Mouse (Mus musculus) CH12.LX (cell line): ENCODE measurements around the gene Ticrr. TPM values are rescaled to one million over a fixed set of nuclear protein-coding genes. Genes with fewer than 3 reads are reported as not detected.

Experiments
- DNase-seq: peaks from one replicate; pipeline ENCODE4 v3.0.0-alpha.2; 2013; ENCODE audit errors: extremely low read depth
- H3K27ac ChIP-seq: 2 replicates; pipeline ENCODE4 v1.5.1; 2012; ENCODE audit warnings: low read depth, mild to moderate bottlenecking, control low read depth, moderate library complexity; ENCODE audit not compliant: insufficient read depth
- H3K27me3 ChIP-seq: replicated peaks from 2 replicates; pipeline ENCODE3; 2012; ENCODE audit warnings: inconsistent platforms
- H3K36me3 ChIP-seq, 2 experiments: replicated peaks in 1 of 2; 2 replicates each; pipeline versions ENCODE3 to v1.6.1; 2012; ENCODE audit warnings: inconsistent platforms in 1 of 2, low read length in 1 of 2, mild to moderate bottlenecking in 1 of 2, mixed read lengths in 1 of 2, moderate library complexity in 1 of 2; ENCODE audit not compliant: control insufficient read depth in 1 of 2, insufficient read depth in 1 of 2
- H3K4me1 ChIP-seq, 2 experiments: 2 replicates each; pipeline ENCODE4 v1.6.1; 2012; ENCODE audit warnings: inconsistent platforms in 1 of 2, moderate library complexity in 1 of 2; ENCODE audit not compliant: insufficient read depth in 2 of 2, control insufficient read depth in 1 of 2
- H3K4me2 ChIP-seq: 2 replicates; pipeline ENCODE4 v1.6.1; 2012; ENCODE audit warnings: low read depth, mild to moderate bottlenecking, control low read depth; ENCODE audit not compliant: poor library complexity, insufficient read depth, severe bottlenecking
- H3K4me3 ChIP-seq, 3 experiments: fragments of 150-350 bp in 1 of 3; sonication (generic) in 1 of 3; replicated peaks in 1 of 3; 2 replicates each; pipeline versions ENCODE3 to v1.5.1; 2011 to 2012; ENCODE audit warnings: low read depth in 2 of 3, low read length in 2 of 3, mild to moderate bottlenecking in 2 of 3, moderate library complexity in 2 of 3, control low read depth in 1 of 3, improper control_type of control experiment in 1 of 3, inconsistent platforms in 1 of 3, mixed read lengths in 1 of 3; ENCODE audit not compliant: poor library complexity in 1 of 3
- H3K79me2 ChIP-seq: replicated peaks from 2 replicates; pipeline ENCODE4 v1.6.1; 2012; ENCODE audit warnings: mild to moderate bottlenecking, moderate library complexity; ENCODE audit not compliant: control insufficient read depth, poor library complexity, insufficient read depth, severe bottlenecking; ENCODE audit errors: extremely low read depth
- H3K9ac ChIP-seq: 2 replicates; pipeline ENCODE4 v1.6.1; 2012; ENCODE audit warnings: low read depth, mild to moderate bottlenecking, control low read depth, moderate library complexity; ENCODE audit not compliant: insufficient read depth
- H3K9me3 ChIP-seq: replicated peaks from 2 replicates; pipeline ENCODE3; 2012; ENCODE audit warnings: low read length, inconsistent platforms, mixed read lengths
- BHLHE40 ChIP-seq: IDR thresholded peaks from 2 replicates; pipeline ENCODE4 v1.6.1; 2011; ENCODE audit warnings: mild to moderate bottlenecking, low read depth, low read length, improper control_type of control experiment
- CHD2 ChIP-seq: IDR thresholded peaks from 2 replicates; pipeline ENCODE4 v1.6.1; 2011; ENCODE audit warnings: low read length, improper control_type of control experiment
- CTCF ChIP-seq, 2 experiments: IDR thresholded peaks in 1 of 2; conservative IDR thresholded peaks in 1 of 2; 2 replicates each; pipeline ENCODE4 v1.5.1; 2011 to 2012; ENCODE audit warnings: low read depth in 2 of 2, low read length in 2 of 2, improper control_type of control experiment in 1 of 2, inconsistent platforms in 1 of 2, mild to moderate bottlenecking in 1 of 2, moderate library complexity in 1 of 2
- ELF1 ChIP-seq: IDR thresholded peaks from 2 replicates; pipeline ENCODE4 v1.6.1; 2014; ENCODE audit warnings: low read depth, mild to moderate bottlenecking, inconsistent platforms, low read length, improper control_type of control experiment
- ETS1 ChIP-seq: conservative IDR thresholded peaks from 2 replicates; pipeline ENCODE4 v1.6.1; 2012; ENCODE audit warnings: low read depth, mild to moderate bottlenecking, inconsistent platforms, low read length, improper control_type of control experiment, moderate library complexity
- IRF4 ChIP-seq: IDR thresholded peaks from 2 replicates; pipeline ENCODE4 v1.6.1; 2014; ENCODE audit warnings: low read depth, mild to moderate bottlenecking, inconsistent platforms, low read length, improper control_type of control experiment
- JUN ChIP-seq: IDR thresholded peaks from 2 replicates; pipeline ENCODE4 v1.6.1; 2011; ENCODE audit warnings: low read depth, mild to moderate bottlenecking, low read length, improper control_type of control experiment, moderate library complexity; ENCODE audit not compliant: insufficient read depth
- JUND ChIP-seq: conservative IDR thresholded peaks from 2 replicates; pipeline ENCODE4 v1.6.1; 2011; ENCODE audit warnings: low read depth, low read length, improper control_type of control experiment
- MAX ChIP-seq: IDR thresholded peaks from 2 replicates; pipeline ENCODE4 v1.6.1; 2011; ENCODE audit warnings: low read length, improper control_type of control experiment
- RCOR1 ChIP-seq: conservative IDR thresholded peaks from 2 replicates; pipeline ENCODE4 v1.6.1; 2012; ENCODE audit warnings: low read depth, mild to moderate bottlenecking, inconsistent platforms, low read length, improper control_type of control experiment
- TBP ChIP-seq: conservative IDR thresholded peaks from 2 replicates; pipeline ENCODE4 v1.6.1; 2011; ENCODE audit warnings: low read depth, low read length, improper control_type of control experiment
- UBTF ChIP-seq: IDR thresholded peaks from 2 replicates; pipeline ENCODE4 v1.6.1; 2012; ENCODE audit warnings: low read depth, mild to moderate bottlenecking, inconsistent platforms, low read length, improper control_type of control experiment, moderate library complexity
- USF2 ChIP-seq: conservative IDR thresholded peaks from 2 replicates; pipeline ENCODE4 v1.6.1; 2011; ENCODE audit warnings: low read depth, low read length, improper control_type of control experiment
- ZC3H11A ChIP-seq: IDR thresholded peaks from 2 replicates; pipeline ENCODE4 v1.6.1; 2012; ENCODE audit warnings: low read depth, mild to moderate bottlenecking, inconsistent platforms, low read length, improper control_type of control experiment
- ZNF384 ChIP-seq: IDR thresholded peaks from 2 replicates; pipeline ENCODE4 v1.6.1; 2012; ENCODE audit warnings: low read depth, low read length, improper control_type of control experiment, inconsistent platforms
- dilution Hi-C: fragments of 300-500 bp; cut with MboI; formaldehyde crosslinking; loops from 2 replicates; pipeline ENCODE4 v1.14.3; 2020; ENCODE audit warnings: low sequenced_read_pairs; ENCODE audit not compliant: extremely low pct_unique_long_range_greater_than_20kb, extremely low pct_ligation_motif_present
- in situ Hi-C: fragments of 300-500 bp; cut with MboI; formaldehyde crosslinking; loops from 3 replicates; pipeline ENCODE4 v1.14.3; 2019; ENCODE audit warnings: low sequenced_read_pairs, low pct_ligation_motif_present, low pct_unique_long_range_greater_than_20kb, mixed read lengths
- polyA plus RNA-seq: library from polyadenylated mRNA; unstranded; fragments of >175 nt; gene quantifications from 2 replicates; pipeline ENCODE4 v1.2.1, GENCODE M21; 2012; ENCODE audit warnings: low read depth; ENCODE audit not compliant: insufficient read length
- total RNA-seq, 2 experiments: library from RNA; depleted of rRNA; stranded (reverse); fragments of 300-350 nt in 1 of 2; fragments of >200 nt in 1 of 2; gene quantifications; 2 replicates each; pipeline ENCODE4 v1.2.3; 2012 to 2014

Ticrr gene
- total and polyA plus RNA-seq, 3 experiments = 8.3 to 19.2 (median 10.2) TPM

- Histone ChIP-seq H3K4me3 (peak overlapping the region; percentile 89 to 98 (median 91)), H3K9ac (peak overlapping the region; percentile 63), H3K79me2 (peaks cover 56% of the 10 kb centered on the region), H3K4me1 (peaks cover 6 to 36% of the 10 kb centered on the region in 2 experiments), H3K27me3 (no peaks in the 10 kb centered on the region), H3K9me3 (no peaks in the 10 kb centered on the region), H3K27ac (no peak overlapping the region)
- in situ Hi-C loops = loop anchor here (5.0 kb wide), 1 partner anchor 66 kb away; no protein-coding TSS in a partner anchor
- dilution Hi-C loops = no loop called here
- DNase-seq = no peak
- no peak for TF ChIP-seq RCOR1
- TF ChIP-seq ZNF384 = no peak
- TF ChIP-seq, all 38 proteins: peak for 0
- Histone ChIP-seq H3K36me3 (peaks cover 3 to 25% of the 10 kb centered on the region in 2 experiments), H3K4me2 (peak overlapping the region; percentile 86)
Measured at GRCm38 (mm10) chr7:79661253-79661890, 1.4 kb downstream of the Ticrr start.

GRCm38 (mm10) chr7:79666690-79667089 lies 6.7 kb downstream of the Ticrr start:
- Histone ChIP-seq H3K9me3 (no peaks in the 10 kb centered on the region), H3K9ac (no peak overlapping the region), H3K27ac (no peak overlapping the region), H3K4me2 (no peak overlapping the region), H3K4me3 (no peak overlapping the region), H3K79me2 (peaks cover 43% of the 10 kb centered on the region), H3K36me3 (peaks cover 32 to 76% of the 10 kb centered on the region in 2 experiments), H3K27me3 (no peaks in the 10 kb centered on the region), H3K4me1 (peaks cover 6 to 28% of the 10 kb centered on the region in 2 experiments)
- in situ Hi-C loops (no loop called here), dilution Hi-C loops (no loop called here)
- TF ChIP-seq ELF1 = no peak
- no peak for TF ChIP-seq JUN
- peak in 1 of 2 experiments; percentile 58; a peak in 2 of 4 replicates for TF ChIP-seq CTCF (conservative IDR thresholded peaks at IDR 0.05 in 1 of 2, IDR thresholded peaks at IDR 0.05 in 1 of 2; ENCODE audit: low read depth in 2 of 2, low read length in 2 of 2)
- TF ChIP-seq ZC3H11A = no peak
- TF ChIP-seq MAX = no peak
- no peak for TF ChIP-seq BHLHE40
- TF ChIP-seq USF2 = no peak
- no peak for TF ChIP-seq ETS1
- DNase-seq = no peak

- H3K27me3 ChIP-seq = no peaks in the 10 kb centered on the region
Measured at GRCm38 (mm10) chr7:79670900-79671604, 11.1 kb downstream of the Ticrr start.

More at GRCm38 (mm10) chr7:79670900-79671604, 11.1 kb downstream of the Ticrr start:
- TF ChIP-seq ETS1 (no peak), MAX (no peak), CHD2 (no peak), IRF4 (no peak), UBTF (no peak), JUND (no peak), TBP (no peak), RCOR1 (no peak)
- Histone ChIP-seq H3K9ac (no peak overlapping the region), H3K4me1 (no peaks in the 10 kb centered on the region), H3K4me3 (no peak overlapping the region), H3K36me3 (peaks cover 43 to 88% of the 10 kb centered on the region in 2 experiments), H3K79me2 (peaks cover 5% of the 10 kb centered on the region; the same call in 1 of the 2 replicates), H3K9me3 (no peaks in the 10 kb centered on the region), H3K4me2 (no peak overlapping the region), H3K27ac (no peak overlapping the region)
- in situ Hi-C loops (no loop called here), dilution Hi-C loops (no loop called here)
- no peak for DNase-seq
